Comparison of ENCODE assay signal across 17 mouse cellular contexts in the genomic region with DNA sequence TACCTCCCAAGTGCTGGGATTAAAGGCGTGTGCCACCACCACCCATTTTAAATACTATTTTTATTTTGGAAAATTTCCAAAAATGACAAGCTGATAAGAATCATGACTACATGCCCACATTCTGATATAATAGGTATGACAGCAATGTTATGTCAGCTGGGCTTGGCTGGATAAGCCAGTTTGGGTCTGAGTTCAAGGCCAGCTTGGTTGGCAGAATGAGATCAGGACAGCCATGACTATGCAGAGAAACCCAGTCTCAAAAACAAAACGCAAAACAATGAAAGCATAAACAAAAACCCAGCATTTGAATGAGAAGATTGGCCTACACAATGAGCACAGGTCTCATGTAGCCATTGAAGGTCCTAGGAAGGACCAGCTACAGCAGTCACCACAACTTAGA.
DNase-seq lines count a peak whose midpoint lies in the region; ATAC-seq and TF ChIP-seq lines count a peak whose summit lies in the region.
"Had no signal": no experiment of that assay in that cellular context is flagged by ENCODE, and none has a peak within 500 bp of the region (broad histone marks: within the 10 kb centered on the region; RNA-seq: fewer than 3 reads in every experiment).

No protein-coding gene starts in this region.

- H3K9ac ChIP-seq in stomach, postnatal 0 days (ENCODE audit: low read length): no peak overlapping the region
- H3K9ac ChIP-seq: embryonic facial prominence, embryonic 12.5 days; forebrain, embryonic 13.5 days; forebrain, embryonic 15.5 days; forebrain, postnatal 0 days had no signal

- H3K36me3 ChIP-seq in stomach, postnatal 0 days (ENCODE audit: control insufficient read depth, insufficient read depth, low read length): no peaks in the 10 kb centered on the region
- H3K36me3 ChIP-seq: embryonic facial prominence, embryonic 10.5 days; embryonic facial prominence, embryonic 12.5 days; forebrain, embryonic 15.5 days had no signal

- no peaks in the 10 kb centered on the region for H3K27me3 ChIP-seq in stomach, postnatal 0 days (ENCODE audit: control insufficient read depth, insufficient read depth, low read length)
- H3K27me3 ChIP-seq: embryonic facial prominence, embryonic 12.5 days; forebrain, embryonic 13.5 days; forebrain, embryonic 15.5 days had no signal

- peak; percentile 55 for DNase-seq in adrenal gland, adult 2 months
- no peak for DNase-seq in adrenal gland, postnatal 25 days
- peak; percentile 35 for DNase-seq in adrenal gland, postnatal 14 days
- DNase-seq in adrenal gland, adult 18-20 months (ENCODE audit: low spot score in 2 of 2): no peak
- peak; percentile 25 to 40 for DNase-seq in adrenal gland, postnatal 36 days
- DNase-seq in gonadal fat pad, adult 2 months (ENCODE audit: low read depth): peak; percentile 4
- no peak for DNase-seq in stomach, postnatal 0 days (ENCODE audit: low spot score)
- DNase-seq: cerebellum, adult 11-12 months; cerebellum, adult 2 months; cerebellum, adult 9-10 months; cerebellum, postnatal 10 days; cerebellum, postnatal 25 days; forebrain, postnatal 0 days had no signal

- no peak overlapping the region for H3K4me2 ChIP-seq in stomach, postnatal 0 days (replicated peaks; ENCODE audit: low read depth)
- H3K4me2 ChIP-seq: embryonic facial prominence, embryonic 12.5 days; forebrain, embryonic 13.5 days; forebrain, embryonic 15.5 days had no signal

- TF ChIP-seq CTCF in stomach, postnatal 0 days (IDR thresholded peaks at IDR 0.05; ENCODE audit: low read depth): no peak

- 72% methylated on average over 2 of the region's 2 CpGs for WGBS in stomach, postnatal 0 days

- H3K4me3 ChIP-seq in stomach, postnatal 0 days (ENCODE audit: low read depth, low read length): no peak overlapping the region
- H3K4me3 ChIP-seq: embryonic facial prominence, embryonic 10.5 days; embryonic facial prominence, embryonic 12.5 days; forebrain, embryonic 13.5 days; forebrain, embryonic 15.5 days had no signal

- no peak for ATAC-seq in stomach, postnatal 0 days (ENCODE audit: low FRiP score, low TSS enrichment)
- ATAC-seq: forebrain, embryonic 13.5 days; forebrain, embryonic 15.5 days; forebrain, postnatal 0 days had no signal

- no peaks in the 10 kb centered on the region for H3K4me1 ChIP-seq in stomach, postnatal 0 days (replicated peaks; ENCODE audit: control insufficient read depth, insufficient read depth)
- H3K4me1 ChIP-seq: embryonic facial prominence, embryonic 10.5 days; embryonic facial prominence, embryonic 12.5 days; forebrain, embryonic 13.5 days; forebrain, embryonic 15.5 days had no signal

- H3K27ac ChIP-seq in stomach, postnatal 0 days (replicated peaks): no peak overlapping the region
- H3K27ac ChIP-seq: embryonic facial prominence, embryonic 10.5 days; embryonic facial prominence, embryonic 12.5 days; forebrain, embryonic 13.5 days; forebrain, embryonic 15.5 days had no signal

- TF ChIP-seq EP300 in stomach, postnatal 0 days (optimal IDR thresholded peaks at IDR 0.05): no peak

- H3K9me3 ChIP-seq in stomach, postnatal 0 days (ENCODE audit: control insufficient read depth, low read length): no peaks in the 10 kb centered on the region
- H3K9me3 ChIP-seq: embryonic facial prominence, embryonic 12.5 days; forebrain, embryonic 15.5 days had no signal

Comparison
In these comparisons a context has a peak if more than half of its experiments do, and no peak if none do; other contexts are left out.
1. DNase-seq: peak in adrenal gland, adult 2 months (single experiment), adrenal gland, postnatal 14 days (single experiment), adrenal gland, postnatal 36 days (2 of 2) and gonadal fat pad, adult 2 months (single experiment); none in adrenal gland, postnatal 25 days (single experiment), adrenal gland, adult 18-20 months (0 of 2) and stomach, postnatal 0 days (single experiment).